Mouse (Mus musculus): Measurements from ENCODE around the gene Tubal3.

The Tubal3 gene

GRCm38 (mm10) chr13:3924483-3924882 lies 6.4 kb downstream of the Tubal3 start:
- DNase-seq (ENCODE audit: low spot score in 2 of 2) = no peak

GRCm38 (mm10) chr13:3925632-3926031 lies 7.6 kb downstream of the Tubal3 start:
- DNase-seq (ENCODE audit: low spot score in 2 of 2) = no peak

GRCm38 (mm10) chr13:3926046-3926445 lies 8.0 kb downstream of the Tubal3 start:
- DNase-seq (ENCODE audit: low spot score in 2 of 2) = no peak

GRCm38 (mm10) chr13:3944699-3945098 lies 26.6 kb downstream of the Tubal3 start:
- no peak for DNase-seq (ENCODE audit: low spot score in 2 of 2)

GRCm38 (mm10) chr13:3945249-3945648 lies 27.2 kb downstream of the Tubal3 start, which contains the start of gene Ucn3:
TSS of gene Ucn3 (minus strand) at chr13:3945349.
- DNase-seq (ENCODE audit: low spot score in 2 of 2) = no peak

- DNase-seq (ENCODE audit: low spot score in 2 of 2) = no peak
These were observed 29.2 kb downstream of the Tubal3 start for GRCm38 (mm10) chr13:3947267-3947666.

- no peak for DNase-seq (ENCODE audit: low spot score in 2 of 2)
These were observed 31.4 kb downstream of the Tubal3 start for GRCm38 (mm10) chr13:3949477-3949876.

- no peak for DNase-seq (ENCODE audit: low spot score in 2 of 2)
These were observed 33.3 kb downstream of the Tubal3 start for GRCm38 (mm10) chr13:3951198-3951914.

GRCm38 (mm10) chr13:3968849-3969248 lies 50.8 kb downstream of the Tubal3 start:
- DNase-seq (ENCODE audit: low spot score in 2 of 2) = no peak

Measured in right cerebral cortex, postnatal 36 days (tissue).